Mouse (Mus musculus) embryonic fibroblast, embryonic 13.5 days (primary cell): ENCODE results near the gene Abcg5. TPM values are rescaled to one million over a fixed set of nuclear protein-coding genes. Genes with fewer than 3 reads are reported as not detected.

Experiments used
- H3K27ac ChIP-seq: 2 replicates; pipeline ENCODE4 v1.5.1; 2012; ENCODE audit warnings: low read length, control low read depth, inconsistent platforms; ENCODE audit not compliant: insufficient read depth
- H3K4me1 ChIP-seq: 2 replicates; pipeline ENCODE4 v1.6.1; 2011; ENCODE audit warnings: low read length; ENCODE audit not compliant: control insufficient read depth, insufficient read depth
- H3K4me3 ChIP-seq: 2 replicates; pipeline ENCODE4 v1.5.1; 2011; ENCODE audit warnings: mild to moderate bottlenecking, control low read depth, low read length; ENCODE audit not compliant: insufficient read depth
- CTCF ChIP-seq: IDR thresholded peaks from 2 replicates; pipeline ENCODE4 v1.5.1; 2011; ENCODE audit warnings: mild to moderate bottlenecking, control low read depth, low read length, moderate library complexity, borderline replicate concordance; ENCODE audit not compliant: insufficient read depth
- POLR2A ChIP-seq: IDR thresholded peaks from 2 replicates; pipeline ENCODE4 v1.6.1; 2011; ENCODE audit warnings: low read depth, mild to moderate bottlenecking, control low read depth, low read length, moderate library complexity
- polyA plus RNA-seq: library from polyadenylated mRNA; stranded (reverse); fragments of >200 nt; gene quantifications from 2 replicates; pipeline ENCODE4 v1.2.4, GENCODE M21; 2011; ENCODE audit warnings: low read depth; ENCODE audit not compliant: missing spikeins, insufficient read length

Gene Abcg5
- polyA plus RNA-seq, 1 experiment, result not detected

DNA sequence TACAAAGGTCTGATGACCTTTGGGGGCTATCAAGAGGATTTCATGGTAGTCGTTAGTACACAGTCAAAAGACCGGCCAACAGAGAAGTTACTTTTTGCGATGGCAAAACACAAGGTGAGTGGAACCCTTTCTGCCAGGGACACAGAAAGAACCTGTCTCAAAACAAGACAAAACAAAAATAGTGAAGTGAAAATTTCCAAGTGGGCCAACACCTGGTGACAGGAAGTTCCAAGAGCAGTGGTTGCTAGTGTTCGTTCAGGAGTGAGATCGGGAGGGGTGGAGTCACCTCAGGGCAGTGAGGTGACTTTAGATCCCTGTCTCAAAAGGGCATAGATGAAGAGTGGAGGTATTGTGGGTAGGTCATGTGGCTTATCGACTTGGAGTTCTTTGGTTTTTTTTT is 64.9 kb downstream of the Abcg5 start:
- Histone ChIP-seq H3K4me3 (no peak overlapping the region), H3K4me1 (0 out of 2 replicates have a peak, but pooled peaks cover 3% of the 10 kb centered on the region), H3K27ac (no peak overlapping the region)
- TF ChIP-seq POLR2A (no peak), CTCF (no peak)

DNA sequence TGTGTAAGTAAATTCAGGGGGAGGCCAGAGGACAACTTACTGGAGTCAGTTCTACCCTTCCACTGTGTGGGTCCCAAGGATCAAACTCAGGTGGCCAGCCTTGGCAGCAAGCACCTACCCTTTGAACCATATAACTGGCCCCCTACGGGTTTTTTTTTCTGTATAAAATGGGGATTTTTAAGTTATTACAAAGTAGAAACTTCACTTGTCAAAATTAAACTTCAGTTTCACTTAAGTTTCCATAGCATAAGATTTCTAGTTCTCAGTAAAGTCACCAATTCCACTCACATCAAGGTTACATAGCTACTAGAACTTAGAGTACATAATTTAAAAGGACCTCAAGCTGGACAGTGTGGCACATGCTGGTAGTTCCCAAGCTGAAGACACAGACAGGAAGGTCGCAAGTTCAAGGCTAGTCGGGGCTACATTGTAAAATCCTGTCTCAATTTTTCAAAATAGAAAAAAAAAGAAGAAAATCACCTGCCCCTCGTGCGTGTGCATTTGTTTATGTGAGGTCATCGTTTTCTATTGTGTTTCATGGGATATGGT is 66.2 kb downstream of the Abcg5 start:
- Histone ChIP-seq H3K27ac (no peak overlapping the region), H3K4me3 (no peak overlapping the region), H3K4me1 (0 out of 2 replicates have a peak, but pooled peaks cover 3% of the 10 kb centered on the region)
- no peak for TF ChIP-seq POLR2A
- no peak for TF ChIP-seq CTCF

DNA sequence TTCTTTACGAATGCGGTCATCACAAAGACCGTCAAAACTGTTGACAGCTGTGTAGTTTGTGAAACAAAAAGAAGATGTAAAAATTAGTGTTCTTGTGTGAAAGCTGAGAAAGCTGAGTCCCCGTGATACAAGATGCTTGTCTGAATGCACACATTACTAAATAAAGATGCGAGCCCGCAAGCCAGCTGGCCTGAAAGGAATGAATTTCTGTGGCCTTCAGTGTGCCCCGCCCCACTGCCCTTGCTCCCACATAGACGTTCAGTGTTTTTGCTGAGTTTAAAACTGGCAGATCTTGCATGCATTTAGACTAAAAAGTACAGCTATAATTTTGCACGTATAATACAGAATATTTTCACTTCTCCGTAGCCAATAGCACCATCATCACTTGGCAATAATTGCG is 67.0 kb downstream of the Abcg5 start:
- TF ChIP-seq CTCF, result no peak
- no peak for TF ChIP-seq POLR2A
- no peak overlapping the region for H3K27ac ChIP-seq

DNA sequence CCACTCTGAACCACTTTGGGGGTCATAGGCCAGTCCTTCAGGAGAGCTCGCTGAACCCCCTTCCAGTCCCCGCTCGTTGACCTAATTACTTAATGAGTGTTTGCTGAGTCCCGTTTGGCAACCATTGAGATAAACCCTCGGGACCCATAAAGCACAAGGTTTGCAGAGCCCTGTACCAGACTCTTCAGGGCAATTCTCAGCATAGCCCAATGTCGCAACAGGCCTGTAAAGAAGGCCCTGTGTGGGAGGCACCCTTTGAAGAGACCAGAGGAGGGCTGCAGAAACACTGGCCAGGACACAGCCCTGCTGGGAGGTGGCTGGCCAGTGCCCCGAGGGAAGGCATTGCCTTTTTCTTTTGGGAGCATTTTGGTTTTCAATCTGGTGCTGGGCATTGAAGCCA is 70.8 kb downstream of the Abcg5 start:
- TF ChIP-seq CTCF (no peak), POLR2A (no peak)
- Histone ChIP-seq H3K4me1 (no peaks in the 10 kb centered on the region), H3K4me3 (no peak overlapping the region), H3K27ac (peak overlapping the region; percentile 28; the same call in 1 of the 2 replicates)

More for the DNA sequence above, 67.0 kb downstream of the Abcg5 start:
- 0 out of 2 replicates have a peak, but pooled peaks cover 3% of the 10 kb centered on the region for H3K4me1 ChIP-seq
- no peak overlapping the region for H3K4me3 ChIP-seq

DNA sequence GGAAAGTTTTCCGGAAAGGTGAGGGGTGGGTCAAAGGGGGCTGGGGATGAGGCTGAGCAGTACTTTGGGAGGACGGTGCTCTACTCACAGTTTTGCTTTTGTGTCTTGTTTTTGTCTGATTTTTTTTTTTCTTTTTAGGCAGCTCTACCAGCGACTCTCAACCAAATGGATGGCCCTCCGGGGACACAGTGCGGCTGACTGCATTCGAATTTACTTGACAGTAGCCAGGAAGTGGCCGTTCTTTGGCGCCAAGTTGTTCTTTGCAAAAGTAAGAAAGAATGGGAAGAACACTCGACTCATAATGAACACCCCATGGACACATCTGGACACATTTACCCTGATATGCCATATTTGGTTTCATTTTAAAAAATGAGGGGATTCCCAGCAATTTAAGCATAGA is 71.3 kb downstream of the Abcg5 start:
- Histone ChIP-seq H3K4me3 (no peak overlapping the region), H3K27ac (peak overlapping the region; percentile 48; the same call in 1 of the 2 replicates), H3K4me1 (no peaks in the 10 kb centered on the region)
- TF ChIP-seq POLR2A (no peak), CTCF (no peak)

DNA sequence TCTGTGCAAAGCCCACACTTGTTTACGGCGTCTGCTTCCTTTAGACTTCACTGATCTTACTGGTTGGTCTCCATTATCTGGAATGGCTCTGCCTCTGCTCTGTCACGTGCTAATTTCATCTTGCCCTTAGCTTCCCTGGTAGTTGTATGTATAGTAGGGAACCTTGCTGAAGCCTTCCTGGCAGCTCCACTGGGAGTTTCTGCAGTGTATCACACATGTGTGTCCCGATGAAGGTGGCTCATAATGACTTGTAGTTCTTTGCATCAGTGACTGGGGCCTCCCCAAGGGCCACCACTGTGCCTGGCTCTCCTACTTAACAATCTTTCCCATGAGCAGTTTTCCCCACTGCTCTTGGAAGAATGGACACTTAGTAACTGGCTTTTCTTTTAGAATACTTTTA is 74.2 kb downstream of the Abcg5 start:
- H3K4me3 ChIP-seq, result no peak overlapping the region
- no peak for TF ChIP-seq CTCF
- no peak for TF ChIP-seq POLR2A
- H3K27ac ChIP-seq, result no peak overlapping the region
- no peaks in the 10 kb centered on the region for H3K4me1 ChIP-seq

Other genes with a start within 250 kb of the Abcg5 start
- 15.9 and 20.3 TPM in 2 replicates for gene Thada, start 216.8 kb downstream of the Abcg5 start, polyA plus RNA-seq
- 26.9 and 37.7 TPM in 2 replicates for gene Plekhh2, start 171.1 kb downstream of the Abcg5 start, polyA plus RNA-seq
- gene Dync2li1, start 56.5 kb downstream of the Abcg5 start, polyA plus RNA-seq, result 18.9 and 21.4 TPM in 2 replicates
- not detected in 2 replicates for gene Abcg8, start 6.7 kb downstream of the Abcg5 start, polyA plus RNA-seq
- gene Lrpprc, start 107.8 kb upstream of the Abcg5 start, polyA plus RNA-seq, result 42.6 and 43.6 TPM in 2 replicates